Mouse (Mus musculus): ENCODE results near the gene Ncoa5.
A peak's percentile ranks its signal among the peaks of the same experiment; 100 is the strongest.

Ncoa5 gene

GRCm38 (mm10) chr2:165034131-165035057 lies at the start of gene Ncoa5:
Ncoa5 (minus strand) TSS chr2:165034867.
- DNase-seq: peak; percentile 98 to 99

GRCm38 (mm10) chr2:165081257-165081656 lies 46.6 kb upstream of the Ncoa5 start:
- no peak for DNase-seq

GRCm38 (mm10) chr2:165080657-165081056 lies 46.0 kb upstream of the Ncoa5 start:
- DNase-seq: no peak

DNA sequence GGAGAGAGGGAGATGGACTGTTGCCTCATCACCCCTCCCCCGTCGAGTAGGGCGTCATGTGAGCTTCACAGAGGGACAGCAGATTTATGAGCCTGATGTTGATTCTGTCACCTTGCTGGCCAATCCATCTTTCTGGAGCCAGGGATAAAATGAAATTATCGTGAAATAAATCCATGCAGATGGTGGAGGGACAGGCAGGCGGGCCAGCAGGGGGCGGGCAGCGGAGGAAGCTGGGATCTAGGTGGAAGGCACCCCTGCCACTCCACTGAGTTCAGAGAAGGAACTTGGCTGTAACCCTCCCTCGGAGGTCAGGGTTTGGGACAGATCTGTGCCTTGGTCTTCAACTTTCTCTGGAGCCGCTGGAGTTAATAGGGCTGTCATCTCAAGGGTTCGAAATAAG lies 43.9 kb upstream of the Ncoa5 start:
- DNase-seq: peak in 1 of 2 experiments; percentile 54

GRCm38 (mm10) chr2:165078045-165078444 lies 43.4 kb upstream of the Ncoa5 start:
- DNase-seq: no peak

DNA sequence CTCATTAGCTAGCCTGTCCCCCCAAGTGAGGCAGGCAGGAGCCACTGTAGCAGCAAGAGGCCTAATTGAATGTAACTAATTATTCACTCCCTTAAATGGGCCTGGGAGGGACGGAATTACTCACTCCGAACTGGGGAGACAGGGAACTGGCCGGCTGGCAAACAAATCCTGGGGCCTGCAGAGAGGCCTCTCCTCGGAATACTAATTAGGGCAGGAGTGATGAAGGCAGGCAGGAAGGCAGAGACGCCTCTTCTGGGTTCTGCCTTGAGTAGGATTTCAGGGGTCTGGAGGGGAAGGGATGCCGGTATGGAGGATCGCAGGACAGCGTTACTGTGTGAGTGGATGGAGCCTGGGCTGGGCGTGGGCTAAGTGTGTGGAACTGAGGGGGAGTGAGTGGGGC lies 42.4 kb upstream of the Ncoa5 start:
- DNase-seq: no peak

- DNase-seq: peak; percentile 65 to 89
Observed at GRCm38 (mm10) chr2:165074937-165075336, 40.3 kb upstream of the Ncoa5 start.

GRCm38 (mm10) chr2:165074081-165074884 lies 39.6 kb upstream of the Ncoa5 start:
- DNase-seq: no peak

GRCm38 (mm10) chr2:165073381-165073781 lies 38.7 kb upstream of the Ncoa5 start:
- DNase-seq: no peak

- peak; percentile 52 to 77 for DNase-seq
Observed at GRCm38 (mm10) chr2:165070096-165070816, 35.6 kb upstream of the Ncoa5 start.

DNA sequence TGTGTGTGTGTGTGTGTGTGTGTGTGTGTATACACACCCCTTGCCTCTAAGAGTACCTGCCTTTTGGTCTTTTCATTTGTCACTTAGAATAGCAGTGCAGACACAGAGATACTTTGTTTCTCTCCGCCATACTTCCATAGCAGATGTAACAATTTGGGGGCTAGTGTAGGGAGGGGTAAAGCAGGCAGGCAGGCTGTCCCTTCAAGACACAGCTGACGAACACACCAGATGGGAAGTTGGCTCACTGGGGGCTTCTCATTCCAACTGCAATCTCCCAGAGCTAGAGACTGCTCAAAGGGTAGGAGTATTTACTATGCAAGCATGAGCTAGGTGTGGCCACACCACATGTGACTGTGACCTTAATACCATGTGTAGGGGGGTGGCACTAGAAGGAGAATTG lies 34.1 kb upstream of the Ncoa5 start:
- DNase-seq: no peak

- DNase-seq: no peak
Observed at GRCm38 (mm10) chr2:165064489-165064888, 29.8 kb upstream of the Ncoa5 start.

DNA sequence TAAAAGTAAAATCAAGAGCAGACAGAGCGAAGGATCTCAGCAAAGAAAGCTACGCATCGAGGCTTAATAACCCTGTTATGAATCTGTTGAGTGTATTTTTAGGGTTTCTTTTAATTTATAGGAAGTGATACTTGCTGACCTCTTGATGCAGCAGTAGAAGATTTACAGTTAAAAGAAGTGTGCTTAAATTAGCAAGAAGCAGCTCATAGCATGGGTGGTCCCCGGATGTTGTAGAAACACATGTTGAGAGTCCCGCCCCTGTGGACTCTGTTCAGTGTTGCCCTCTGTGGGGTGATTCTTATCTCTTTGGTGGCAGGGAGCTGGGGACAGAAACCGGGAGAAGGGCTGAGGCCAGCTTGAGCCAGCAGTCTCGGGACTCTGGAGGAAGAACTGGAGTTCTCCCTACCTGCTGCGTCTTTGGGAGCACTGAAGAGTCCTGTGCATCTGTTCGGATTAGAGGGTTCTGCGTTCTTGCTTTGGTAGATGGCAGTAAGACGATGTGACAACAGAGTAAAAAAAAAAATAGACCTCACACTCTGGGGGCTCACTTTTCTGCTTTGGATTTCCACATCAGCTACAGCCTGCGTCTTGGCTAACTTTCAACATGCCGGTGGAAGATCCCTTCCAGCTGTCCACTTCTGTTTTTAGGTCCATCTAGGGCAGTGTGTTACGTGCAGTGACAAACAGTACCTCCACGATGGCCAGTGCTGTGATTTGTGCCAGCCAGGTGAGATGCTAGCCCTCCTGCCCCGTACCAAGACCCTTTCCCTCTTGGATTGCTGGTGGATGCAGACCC lies 27.2 kb upstream of the Ncoa5 start:
- DNase-seq: no peak

GRCm38 (mm10) chr2:165059961-165060360 lies 25.3 kb upstream of the Ncoa5 start:
- no peak for DNase-seq

DNA sequence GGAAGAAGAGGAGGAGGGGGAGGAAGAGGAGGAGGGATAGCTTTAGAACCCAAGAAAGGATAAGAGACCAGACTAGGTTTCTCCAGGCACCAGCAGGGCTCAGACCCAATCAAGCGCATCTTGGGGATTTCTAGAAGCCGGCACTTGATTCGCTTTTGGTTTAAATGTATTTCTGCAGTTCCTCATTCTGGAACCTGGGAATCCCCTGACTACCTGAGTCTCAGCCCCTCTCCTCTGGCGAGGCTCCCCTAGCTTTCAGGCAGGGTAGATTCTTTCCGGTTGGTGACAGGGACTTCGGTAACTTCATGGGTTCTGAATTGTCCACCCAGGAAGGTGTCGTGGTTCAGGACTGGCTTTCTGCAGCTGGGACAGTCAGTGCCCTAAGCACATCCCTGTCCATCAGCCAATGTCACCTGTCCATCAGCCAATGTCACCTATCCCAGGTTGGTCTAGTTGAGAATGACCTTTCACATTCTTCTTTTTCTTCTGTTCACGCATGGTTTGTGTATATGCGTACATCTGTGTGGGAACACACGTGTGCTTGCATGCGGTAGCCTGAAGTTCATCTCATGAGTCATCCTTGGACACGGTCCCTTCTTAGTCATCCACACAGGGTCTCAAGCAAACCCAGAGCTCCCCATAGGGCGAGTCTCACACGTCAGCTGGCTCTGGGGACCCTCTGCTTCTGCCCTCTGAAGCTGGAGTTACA lies 21.9 kb upstream of the Ncoa5 start:
- no peak for DNase-seq

DNA sequence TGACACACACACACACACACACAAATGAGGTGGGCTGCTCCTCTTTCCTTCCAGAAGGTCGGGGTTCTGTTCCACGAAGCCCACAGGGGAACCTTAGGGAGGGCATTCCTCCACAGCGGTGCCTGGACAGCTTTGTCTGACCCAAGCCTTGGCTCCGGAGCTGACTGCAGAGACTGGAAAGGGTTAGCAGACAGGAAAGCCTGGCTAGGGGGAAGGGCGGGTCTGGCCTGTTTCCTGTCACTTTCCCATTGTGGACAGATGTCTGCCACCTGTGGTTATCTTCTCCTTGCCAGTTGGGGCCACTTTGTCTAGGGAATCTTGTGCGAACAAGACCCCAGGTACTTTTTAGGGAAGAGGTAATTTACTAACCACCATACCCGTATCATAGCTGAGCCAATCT lies 21.2 kb upstream of the Ncoa5 start:
- DNase-seq: peak; percentile 55 to 63

DNA sequence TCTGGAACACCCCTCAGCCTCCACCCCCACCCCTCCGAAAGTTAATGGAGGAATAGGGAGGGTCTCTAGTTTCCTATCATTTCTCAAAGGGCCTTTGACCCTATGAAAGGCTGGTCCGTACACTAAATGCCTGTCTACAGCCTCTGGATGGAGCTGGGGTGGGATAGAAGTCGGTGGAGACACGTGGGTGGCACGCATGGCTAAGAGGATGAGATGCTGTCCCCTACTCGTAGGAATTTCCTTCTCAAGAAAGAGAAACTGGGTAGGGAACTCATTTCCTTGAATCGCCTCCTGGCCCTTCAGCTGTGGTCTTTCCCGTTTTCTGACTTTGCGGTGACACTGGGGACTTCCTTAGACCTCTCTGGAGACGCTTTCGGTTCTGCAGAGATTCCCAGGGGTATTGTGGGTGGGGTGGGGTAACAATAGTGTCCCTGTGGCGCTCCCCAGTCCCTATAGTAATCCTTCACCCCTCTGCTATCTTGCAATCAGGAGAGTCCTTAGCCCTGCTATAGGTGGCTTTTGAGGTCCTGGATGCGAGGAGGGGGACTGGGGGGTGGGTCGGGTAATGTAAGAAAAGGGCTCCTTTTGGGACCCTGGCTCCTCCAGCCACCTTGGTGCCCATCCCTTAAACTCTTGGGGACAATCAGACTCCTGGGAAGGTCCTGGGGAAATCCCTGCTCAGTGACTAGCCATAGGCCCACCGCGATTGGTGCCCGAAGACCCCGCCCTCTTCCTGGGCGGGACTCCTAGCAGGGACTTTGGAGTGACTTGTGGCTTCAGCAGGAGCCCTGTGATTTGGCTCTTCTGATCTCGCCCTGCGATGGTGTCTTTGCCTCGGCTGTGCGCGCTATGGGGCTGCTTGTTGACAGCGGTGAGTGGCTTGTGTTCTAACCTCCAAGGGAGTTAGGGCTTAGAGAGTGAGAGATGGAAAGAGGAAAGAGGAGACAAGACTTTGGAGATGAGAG lies 20.5 kb upstream of the Ncoa5 start, which contains the start of gene Cd40:
Gene Cd40, plus strand, starts transcription at position 740 of the 965 bp plus-strand sequence.
- peak; percentile 84 to 88 for DNase-seq

DNA sequence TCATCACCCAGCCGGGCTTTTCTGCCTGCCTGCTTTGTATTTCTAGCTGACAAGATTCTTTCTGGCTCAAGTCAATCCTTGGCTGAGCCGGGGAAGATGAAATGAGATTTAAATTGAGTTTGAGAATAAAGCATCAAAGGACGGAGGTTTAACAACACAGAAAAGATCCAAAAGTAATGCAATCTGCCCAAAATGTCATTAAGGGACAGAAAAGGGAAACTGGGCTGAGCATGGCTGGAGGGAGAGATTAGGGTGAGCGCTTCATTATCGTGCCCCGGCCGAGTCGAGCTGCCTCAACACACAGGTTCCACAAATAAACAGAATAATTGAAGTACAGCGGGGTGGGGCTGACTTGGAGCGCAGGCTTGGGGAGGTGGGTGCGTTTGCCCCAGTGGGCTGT lies 16.9 kb upstream of the Ncoa5 start:
- DNase-seq: no peak

- DNase-seq: no peak
Observed at GRCm38 (mm10) chr2:165050826-165051548, 16.3 kb upstream of the Ncoa5 start.
